Mouse (Mus musculus) erythroid progenitor cell, adult 5-6 weeks (primary cell): ENCODE data around the gene Gm10974. TPM values are rescaled to one million over a fixed set of nuclear protein-coding genes. Genes with fewer than 3 reads are reported as not detected.

Source experiments
- ATAC-seq: replicated peaks from 2 replicates; pipeline ENCODE4 v1.8.0; 2016; ENCODE audit warnings: moderate number of reproducible peaks, mild to moderate bottlenecking, moderate TSS enrichment, inconsistent platforms; ENCODE audit not compliant: poor library complexity, low FRiP score, severe bottlenecking
- total RNA-seq, 2 experiments: library from RNA; stranded (forward) in 1 of 2; stranded (reverse) in 1 of 2; fragments of 150-400 nt in 1 of 2; fragments of 186-747, 209-891 nt in 1 of 2; gene quantifications; 2 replicates each; pipeline versions ENCODE4 v1.2.3 to v1.2.4; 2015 to 2017; ENCODE audit warnings: low replicate concordance in 2 of 2

Gm10974 gene
- total RNA-seq (2015; ENCODE audit: low replicate concordance) = not detected in 2 replicates
- total RNA-seq (2017; ENCODE audit: low replicate concordance) = not detected in 2 replicates

- ATAC-seq = no peak
Observed at GRCm38 (mm10) chr7:66365904-66366303, at the start of gene Gm10974. Gene Gm10974 (plus strand): TSS chr7:66365905.

DNA sequence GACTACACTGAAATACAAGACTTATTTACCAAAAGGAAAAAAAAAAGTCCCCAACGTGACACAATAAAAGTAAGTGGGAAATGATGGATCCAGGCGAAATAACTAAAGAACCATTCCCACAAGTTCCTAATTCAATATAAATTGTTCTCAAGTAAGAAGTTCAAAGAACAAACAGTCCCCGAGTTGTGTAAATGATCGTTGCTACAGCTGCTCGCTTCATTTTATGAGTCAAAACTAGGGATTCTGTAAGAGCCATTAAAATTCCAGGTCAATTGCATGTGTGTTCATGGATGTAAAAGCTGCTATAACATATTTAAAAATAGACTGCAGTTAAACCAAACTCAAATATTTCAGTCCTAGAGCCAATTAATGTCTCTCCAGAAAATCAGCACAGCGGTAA, 47.6 kb upstream of the Gm10974 start:
- no peak for ATAC-seq

DNA sequence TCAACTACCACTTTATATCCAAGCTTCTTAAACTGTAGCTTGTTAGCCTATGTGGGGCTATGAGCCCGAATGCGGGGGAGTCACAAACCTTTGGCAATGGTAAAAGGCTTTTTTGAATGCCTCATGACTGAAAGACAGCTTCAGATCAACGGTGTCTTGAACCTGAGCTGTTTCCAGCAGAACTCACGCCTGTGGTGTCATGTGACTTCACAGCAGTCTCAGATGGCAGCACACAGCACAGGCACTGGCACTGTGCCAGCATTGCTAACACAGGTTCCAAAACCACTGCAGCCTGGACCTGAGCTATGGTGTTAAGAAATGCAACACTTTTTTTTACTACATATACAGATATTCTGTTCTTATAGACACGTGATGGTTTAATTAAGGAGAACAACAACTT, 44.7 kb upstream of the Gm10974 start:
- ATAC-seq = no peak

GRCm38 (mm10) chr7:66323252-66324015, 42.3 kb upstream of the Gm10974 start:
- no peak for ATAC-seq

- no peak for ATAC-seq
Observed at GRCm38 (mm10) chr7:66325419-66326053, 40.2 kb upstream of the Gm10974 start.

DNA sequence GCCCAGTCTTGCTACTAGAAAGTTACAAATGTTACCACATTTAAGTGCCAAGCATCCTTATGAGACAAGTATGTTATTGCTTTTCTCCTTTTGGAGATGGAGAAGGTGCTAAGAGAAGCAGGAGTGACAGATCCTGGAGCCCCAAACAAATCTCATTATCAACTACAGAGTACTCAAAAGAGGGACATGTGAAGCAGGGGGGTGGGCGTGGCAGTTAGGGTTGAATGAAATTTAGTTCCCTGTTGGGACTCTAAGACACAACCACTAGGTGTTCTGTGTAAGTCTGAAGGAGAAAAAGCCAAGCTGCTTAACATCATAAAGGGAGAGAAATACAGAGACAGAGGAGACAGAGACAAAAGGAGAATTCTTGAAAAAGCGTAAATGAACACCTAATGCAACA, 38.2 kb upstream of the Gm10974 start:
- no peak for ATAC-seq

DNA sequence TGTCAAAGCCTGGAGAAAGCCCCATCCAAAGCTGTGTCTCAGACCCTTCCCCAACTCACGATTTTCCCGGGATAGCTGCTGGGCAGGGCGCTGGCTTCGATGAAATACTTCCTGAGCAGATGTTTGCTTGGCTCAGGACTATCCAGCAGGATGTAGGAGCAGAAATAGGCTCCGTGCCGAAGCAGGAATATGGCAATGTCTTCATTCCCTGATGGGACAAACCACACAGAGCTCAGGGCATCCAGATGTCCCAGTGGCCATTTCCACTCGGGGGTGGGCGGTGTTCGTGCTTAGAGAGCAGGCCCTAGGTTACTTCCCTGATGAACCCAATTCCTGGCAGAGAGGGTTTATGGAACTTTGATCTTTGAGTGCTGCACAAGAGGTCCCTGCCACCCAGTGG, 35.1 kb upstream of the Gm10974 start:
- ATAC-seq = no peak

DNA sequence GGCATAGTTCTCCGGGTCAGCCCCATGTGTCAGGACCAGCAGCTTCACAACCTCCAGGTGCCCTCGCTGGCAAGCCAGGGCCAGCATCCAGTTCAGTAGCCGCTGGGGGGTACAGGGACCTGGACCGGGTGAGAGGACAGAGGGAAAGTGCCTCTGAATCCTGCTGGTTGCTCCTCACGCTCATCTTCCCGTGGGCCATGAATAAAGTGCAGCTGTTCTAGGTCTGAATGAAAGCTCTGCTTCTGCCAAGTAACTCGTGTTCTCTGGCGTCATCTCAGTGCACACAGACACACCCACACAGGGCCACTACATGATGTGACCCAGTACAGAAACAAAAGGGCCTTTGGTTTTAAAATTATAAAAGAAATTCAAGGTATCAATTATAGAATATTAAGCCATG, 33.4 kb upstream of the Gm10974 start:
- ATAC-seq = no peak

DNA sequence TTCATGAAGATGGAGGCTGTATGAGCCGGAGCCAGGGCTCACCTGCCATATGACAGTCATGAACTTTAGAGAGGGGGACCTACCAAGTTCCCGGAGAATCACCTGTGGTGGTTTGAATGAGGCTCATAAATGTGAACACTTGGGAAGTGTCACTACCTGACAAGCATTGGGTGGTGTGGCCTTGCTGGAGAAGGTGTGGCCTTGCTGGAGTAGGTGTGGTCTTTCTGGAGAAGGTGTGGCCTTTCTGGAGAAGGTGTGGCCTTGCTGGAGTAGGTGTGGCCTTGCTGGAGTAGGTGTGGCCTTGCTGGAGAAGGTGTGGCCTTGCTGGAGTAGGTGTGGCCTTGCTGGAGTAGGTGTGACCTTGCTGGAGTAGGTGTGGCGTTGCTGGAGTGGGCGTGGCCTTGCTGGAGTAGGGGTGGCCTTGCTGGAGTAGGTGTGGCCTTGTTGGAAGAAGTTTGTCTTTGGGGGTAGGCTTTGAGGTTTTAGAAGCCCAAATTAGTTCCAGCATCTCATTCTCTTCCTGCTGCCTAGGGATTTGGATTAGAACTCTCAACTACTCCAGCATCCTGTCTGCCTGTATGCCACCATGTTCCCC, 31.7 kb upstream of the Gm10974 start:
- peak; percentile 51; the same call in 1 of the 2 replicates for ATAC-seq

DNA sequence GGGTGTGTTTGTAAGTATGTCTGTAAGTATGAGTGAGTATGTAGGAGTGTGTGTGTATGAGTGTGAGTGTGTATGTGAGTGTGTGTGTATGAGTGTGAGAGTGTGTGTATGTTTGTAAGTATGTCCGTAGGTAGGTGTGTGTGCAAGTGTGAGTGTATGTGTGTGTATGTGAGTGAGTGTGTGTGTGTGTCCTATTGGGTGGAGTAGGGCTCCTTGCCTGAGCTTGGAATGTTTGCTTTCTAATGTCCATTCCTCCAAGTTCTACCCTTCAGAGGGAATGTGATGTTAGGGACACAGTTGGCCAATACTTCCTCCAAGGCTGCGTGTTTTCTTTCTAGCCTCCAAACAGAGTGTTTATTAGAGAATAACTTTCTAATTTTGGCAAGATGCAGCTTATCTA, 28.8 kb upstream of the Gm10974 start:
- ATAC-seq = no peak

DNA sequence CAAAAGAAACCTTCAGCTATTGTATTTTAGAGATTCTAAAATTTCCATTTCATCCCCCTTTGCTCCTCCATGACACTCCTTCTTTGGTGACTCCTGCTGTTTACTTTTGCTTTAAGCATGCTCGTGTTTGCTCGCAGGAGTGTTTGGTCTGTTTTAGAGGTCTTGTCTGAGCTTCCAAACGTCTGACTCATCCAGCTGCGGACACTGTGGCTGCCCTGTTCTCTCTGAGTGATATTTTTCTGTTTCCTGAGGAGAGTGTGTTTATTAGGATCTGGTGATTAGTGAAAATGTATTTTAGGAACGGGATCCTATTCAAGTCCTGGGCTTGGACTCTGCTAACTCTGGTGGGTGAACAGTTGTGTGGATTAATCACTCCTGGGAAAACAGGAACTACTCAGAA, 26.1 kb upstream of the Gm10974 start:
- no peak for ATAC-seq

DNA sequence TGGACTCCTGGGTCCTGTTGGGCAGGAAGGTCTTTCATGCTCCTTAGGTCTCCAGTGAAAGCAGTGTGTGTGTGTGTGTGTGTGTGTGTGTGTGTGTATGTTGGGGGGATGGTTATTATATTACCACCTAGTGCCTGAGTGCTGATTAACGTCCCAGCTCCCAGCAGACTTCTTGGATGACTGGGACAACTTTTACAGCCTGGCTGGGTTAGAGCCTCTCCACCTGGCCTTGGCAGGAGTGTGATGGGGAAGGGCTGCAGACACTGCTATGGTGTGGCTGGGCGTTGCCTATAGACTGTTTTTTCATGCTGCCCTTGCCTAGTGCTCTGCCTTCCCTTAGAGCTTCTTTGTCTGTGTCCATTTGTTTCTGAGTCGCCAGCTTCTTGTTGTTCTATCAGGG, 25.7 kb upstream of the Gm10974 start:
- no peak for ATAC-seq

- no peak for ATAC-seq
Observed at GRCm38 (mm10) chr7:66342323-66342722, 23.4 kb upstream of the Gm10974 start.

- ATAC-seq = no peak
Observed at GRCm38 (mm10) chr7:66342831-66343230, 22.9 kb upstream of the Gm10974 start.

- no peak for ATAC-seq
Observed at GRCm38 (mm10) chr7:66343307-66343706, 22.4 kb upstream of the Gm10974 start.

GRCm38 (mm10) chr7:66346959-66347663, 18.6 kb upstream of the Gm10974 start:
- ATAC-seq = no peak

- no peak for ATAC-seq
Observed at GRCm38 (mm10) chr7:66348588-66348987, 17.1 kb upstream of the Gm10974 start.

DNA sequence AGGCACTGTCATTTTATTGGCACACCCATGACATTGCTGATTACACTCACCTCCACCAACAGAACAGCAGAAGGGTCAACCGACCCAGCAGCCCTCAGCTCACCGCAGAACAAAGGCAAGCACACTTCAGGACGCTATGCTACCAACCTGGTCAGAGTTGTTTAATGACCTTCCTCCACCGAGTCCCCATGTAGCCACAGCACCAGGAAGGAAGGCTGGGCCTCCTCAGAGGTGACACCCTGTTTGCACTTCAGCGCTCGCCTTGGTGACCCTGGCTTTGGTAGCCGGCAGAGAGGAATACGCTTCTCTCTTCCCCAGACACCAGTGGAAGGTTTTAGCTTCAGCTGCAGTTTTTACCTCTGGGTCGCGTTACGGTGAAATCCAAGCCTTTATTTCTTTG, 16.0 kb upstream of the Gm10974 start:
- no peak for ATAC-seq

- no peak for ATAC-seq
Observed at GRCm38 (mm10) chr7:66351074-66351473, 14.6 kb upstream of the Gm10974 start.

- ATAC-seq = no peak
Observed at GRCm38 (mm10) chr7:66354911-66355310, 10.8 kb upstream of the Gm10974 start.
